Mouse (Mus musculus) urinary bladder, postnatal 36 days (tissue): ENCODE results near the gene 4930442H23Rik.
"Not testable (repeated sequence)": the region's sequence is repeated elsewhere in the genome, so short reads cannot be mapped to it uniquely, and the experiment has no call there.

Experiments used
- DNase-seq, 2 experiments: peaks; one replicate each; pipeline ENCODE4 v3.0.0; 2022; ENCODE audit warnings: low spot score in 2 of 2, mixed read lengths in 1 of 2

The 4930442H23Rik gene

DNA sequence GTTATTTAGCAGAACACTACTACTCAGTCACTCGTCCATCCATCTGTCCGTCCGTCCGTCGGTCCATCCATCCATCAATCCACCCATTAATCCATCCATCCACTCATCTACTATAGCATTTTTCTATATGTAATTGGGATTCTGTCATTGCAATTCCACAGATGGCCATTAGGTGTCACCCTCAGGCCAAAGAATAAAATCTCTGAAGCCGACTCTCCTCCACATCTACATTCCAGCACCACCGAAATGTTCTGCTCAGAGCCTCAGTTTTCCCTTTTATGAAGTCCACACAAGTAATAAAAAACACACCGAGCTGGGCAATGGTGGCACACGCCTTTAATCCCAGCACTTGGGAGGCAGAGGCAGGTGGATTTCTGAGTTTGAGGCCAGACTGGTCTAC, 14.6 kb upstream of the 4930442H23Rik start:
- DNase-seq, result no peak

DNA sequence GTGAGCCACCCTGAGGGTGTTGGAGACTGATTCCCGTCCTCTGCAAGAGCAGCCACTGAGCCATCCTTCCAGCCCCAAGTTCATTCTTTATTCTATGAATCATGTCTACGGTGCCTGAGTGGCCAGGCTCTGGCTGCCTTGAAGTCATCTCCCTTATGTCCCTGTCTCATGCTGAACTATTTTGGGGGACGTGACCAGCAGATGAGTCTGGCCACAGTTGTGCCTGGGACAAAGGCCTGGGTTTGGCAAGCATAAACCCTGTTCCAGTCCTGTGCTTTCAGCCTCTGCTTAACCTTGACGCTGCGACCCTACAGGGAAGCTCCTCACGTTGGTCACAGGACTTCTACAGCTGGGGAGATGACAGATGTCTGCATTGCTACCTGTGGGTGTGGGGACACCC, 13.7 kb upstream of the 4930442H23Rik start:
- no peak for DNase-seq

DNA sequence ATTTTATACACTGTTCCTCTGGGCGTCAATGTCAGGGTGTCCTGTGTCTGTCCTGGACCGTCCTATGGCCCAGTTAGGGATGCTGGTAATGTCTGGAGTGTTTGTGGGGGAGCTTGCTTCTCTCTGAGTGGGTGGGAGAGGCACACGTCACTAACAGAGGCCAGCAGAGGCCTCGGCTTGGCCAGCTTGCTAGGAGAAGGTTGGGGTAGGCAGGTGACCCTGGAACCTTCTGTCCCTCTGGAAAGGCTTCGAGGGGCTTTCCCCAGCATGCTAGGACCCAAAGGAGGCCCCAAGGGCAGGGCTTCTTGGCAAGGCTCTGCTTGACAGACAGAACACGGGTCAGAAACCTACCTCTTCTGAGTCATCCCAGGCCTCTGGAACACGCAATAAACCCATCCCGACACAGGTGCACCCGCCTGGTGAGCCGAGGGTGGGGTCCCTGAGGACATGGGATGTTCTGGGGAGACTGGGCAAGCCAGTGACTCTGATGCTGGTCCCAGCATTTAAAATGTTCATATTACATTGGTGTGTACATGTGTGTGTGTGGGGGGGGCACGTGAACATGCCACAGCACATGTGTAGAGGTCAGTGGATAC, 12.9 kb upstream of the 4930442H23Rik start:
- no peak for DNase-seq

- DNase-seq, result no peak
Observed at GRCm38 (mm10) chr10:81195300-81195699, 11.7 kb upstream of the 4930442H23Rik start.

DNA sequence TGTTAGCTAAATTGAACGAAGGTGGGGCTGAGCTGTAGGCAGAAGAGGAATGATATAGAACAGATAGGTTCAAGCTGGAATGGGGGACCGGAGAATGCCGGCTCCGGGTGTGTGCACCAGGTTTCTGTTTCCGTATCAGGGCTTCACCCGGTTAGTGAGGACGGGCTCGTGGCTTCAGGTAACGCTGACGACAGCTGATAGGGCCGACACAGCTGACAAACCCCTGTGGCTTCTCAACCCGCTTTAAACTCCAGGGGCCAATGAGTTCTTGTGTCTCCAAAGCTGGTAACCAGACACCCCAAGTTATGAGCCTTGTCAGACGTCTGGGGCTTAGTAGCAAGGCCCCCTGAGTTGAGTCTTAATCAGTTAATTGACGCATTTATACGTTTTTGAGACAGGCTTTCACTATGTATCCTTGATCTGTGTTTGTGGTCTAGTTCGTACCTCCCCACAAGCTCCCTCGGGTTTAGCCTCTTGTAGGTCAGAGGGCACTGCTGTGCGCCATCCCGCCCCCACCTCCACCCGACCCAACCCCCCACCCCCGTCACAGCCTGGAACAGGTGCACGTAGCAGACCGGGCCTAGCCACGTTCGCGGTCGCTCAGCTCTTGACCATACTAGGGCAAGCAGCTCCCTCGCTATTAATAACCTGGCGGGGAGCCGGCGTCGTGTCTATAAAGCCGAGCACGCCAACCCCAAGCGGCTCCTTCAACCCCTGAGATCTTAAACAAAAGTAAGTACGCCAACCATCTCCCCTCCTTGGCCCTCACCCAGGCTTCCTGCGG, 10.5 kb upstream of the 4930442H23Rik start:
- DNase-seq, result no peak

- no peak for DNase-seq
Observed at GRCm38 (mm10) chr10:81192968-81193501, 9.4 kb upstream of the 4930442H23Rik start.

- DNase-seq, result peak; percentile 72 to 79
Observed at GRCm38 (mm10) chr10:81192270-81192967, 8.8 kb upstream of the 4930442H23Rik start.

- no peak for DNase-seq
Observed at GRCm38 (mm10) chr10:81191342-81191982, 7.8 kb upstream of the 4930442H23Rik start.

GRCm38 (mm10) chr10:81190912-81191321, 7.3 kb upstream of the 4930442H23Rik start:
- no peak for DNase-seq

DNA sequence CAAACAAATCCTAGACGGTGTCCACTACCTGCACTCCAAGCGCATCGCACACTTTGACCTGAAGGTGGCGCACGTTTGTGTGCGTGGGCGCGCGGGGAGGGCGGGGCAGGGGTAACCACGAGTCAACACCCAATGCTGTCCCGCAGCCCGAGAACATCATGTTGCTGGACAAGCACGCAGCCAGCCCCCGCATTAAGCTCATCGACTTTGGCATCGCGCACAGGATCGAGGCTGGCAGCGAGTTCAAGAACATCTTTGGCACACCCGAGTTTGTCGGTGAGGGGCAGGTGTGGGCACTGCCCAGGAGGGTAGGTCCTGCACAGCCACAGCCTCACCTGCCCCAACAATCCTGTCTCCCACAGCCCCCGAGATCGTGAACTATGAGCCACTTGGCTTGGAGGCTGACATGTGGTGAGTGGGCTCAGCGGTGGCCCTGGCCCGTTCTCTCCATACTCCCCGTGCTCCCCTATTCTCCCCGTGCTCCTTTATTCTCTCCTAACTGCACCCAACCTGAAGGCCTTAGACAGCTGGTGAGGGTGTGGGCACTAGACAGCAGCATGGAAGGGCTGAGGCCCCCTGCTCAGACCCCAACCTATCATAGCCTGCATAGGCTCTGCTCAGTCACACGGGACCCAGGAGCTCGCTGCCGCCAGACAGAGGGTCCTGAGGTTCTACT, 6.7 kb upstream of the 4930442H23Rik start:
- no peak for DNase-seq

DNA sequence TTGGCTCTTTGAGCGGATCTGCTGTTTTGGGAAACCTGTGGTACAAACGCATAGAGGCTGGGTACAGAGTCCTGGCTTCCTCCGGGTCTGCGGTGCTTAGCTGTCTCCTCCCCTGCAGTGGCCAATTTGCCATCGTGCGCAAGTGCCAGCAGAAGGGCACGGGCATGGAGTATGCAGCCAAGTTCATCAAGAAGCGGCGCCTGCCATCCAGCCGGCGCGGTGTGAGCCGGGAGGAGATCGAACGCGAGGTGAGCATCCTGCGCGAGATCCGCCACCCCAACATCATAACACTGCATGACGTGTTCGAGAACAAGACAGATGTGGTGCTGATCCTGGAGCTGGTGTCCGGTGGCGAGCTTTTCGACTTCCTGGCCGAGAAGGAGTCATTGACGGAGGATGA, 6.2 kb upstream of the 4930442H23Rik start:
- DNase-seq, result no peak

GRCm38 (mm10) chr10:81187161-81187560, 3.5 kb upstream of the 4930442H23Rik start:
- DNase-seq, result no peak

DNA sequence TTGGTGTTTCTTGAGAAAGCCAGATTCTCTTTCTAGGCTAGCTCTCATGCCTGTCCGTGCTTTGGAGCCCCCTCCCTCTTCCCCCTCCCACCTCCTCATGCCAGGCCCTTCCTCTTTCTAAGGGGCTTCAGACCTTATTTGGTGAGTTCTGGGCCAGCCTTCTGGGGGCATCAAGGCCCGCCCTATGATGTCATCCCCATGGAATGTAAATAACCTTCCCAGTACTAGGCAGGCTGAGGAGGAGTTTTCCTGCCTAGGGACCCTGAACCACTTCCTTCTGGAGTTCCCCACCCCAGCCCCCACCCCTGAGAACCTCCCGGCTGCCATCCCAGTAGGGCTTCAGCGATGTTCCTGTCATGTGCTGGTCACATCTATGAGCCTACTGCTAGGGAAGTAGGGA, 1.1 kb upstream of the 4930442H23Rik start:
- no peak for DNase-seq

GRCm38 (mm10) chr10:81182336-81183333, 1.0 kb downstream of the 4930442H23Rik start, which contains the start of gene Dapk3:
Dapk3 (plus strand) TSS chr10:81183005.
- DNase-seq, result peak; percentile 93 to 94

DNA sequence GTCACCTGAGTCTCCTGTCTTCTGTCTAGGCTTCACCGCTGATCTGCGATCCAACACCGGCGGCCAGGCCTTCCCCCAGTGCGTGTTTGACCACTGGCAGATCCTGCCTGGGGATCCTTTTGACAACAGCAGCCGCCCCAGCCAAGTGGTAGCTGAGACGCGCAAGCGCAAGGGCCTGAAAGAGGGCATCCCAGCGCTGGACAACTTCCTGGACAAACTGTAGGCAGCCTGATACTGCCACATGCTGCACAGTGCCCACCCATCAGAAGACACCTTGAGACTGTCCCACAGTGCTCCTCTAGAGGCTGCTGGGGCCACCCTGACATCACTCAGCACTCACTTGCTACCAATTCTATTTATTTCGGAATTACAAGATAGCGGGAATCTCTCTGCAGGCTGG, 1.8 kb downstream of the 4930442H23Rik start:
- DNase-seq, result not testable (repeated sequence)

- DNase-seq, result no peak
Observed at GRCm38 (mm10) chr10:81180946-81181345, 2.7 kb downstream of the 4930442H23Rik start.

- no peak for DNase-seq
Observed at GRCm38 (mm10) chr10:81179451-81180342, 4.0 kb downstream of the 4930442H23Rik start.

GRCm38 (mm10) chr10:81178927-81179326, 4.7 kb downstream of the 4930442H23Rik start:
- DNase-seq, result no peak
